Mouse (Mus musculus) kidney, embryonic 16.5 days (tissue): Measurements from ENCODE around the gene Apof. TPM values are rescaled to one million over a fixed set of nuclear protein-coding genes. Genes with fewer than 3 reads are reported as not detected.
A peak's percentile ranks its signal among the peaks of the same experiment; 100 is the strongest.

ENCODE experiments used
- ATAC-seq: fragments of 200-750 bp; cut with Nextera tagmentation; 2 replicates; pipeline ENCODE4 v1.8.0; 2017; ENCODE audit warnings: moderate TSS enrichment; ENCODE audit not compliant: low FRiP score, low TSS enrichment
- H3K27ac ChIP-seq: fragments of 300-500 bp; sonication (generic); 2 replicates; pipeline ENCODE4 v1.5.1; 2014; ENCODE audit warnings: low read length
- H3K27me3 ChIP-seq: fragments of 300-500 bp; sonication (generic); 2 replicates; pipeline ENCODE4 v1.6.1; 2014; ENCODE audit warnings: low read length, control low read depth, mixed read lengths; ENCODE audit not compliant: insufficient read depth
- H3K36me3 ChIP-seq: fragments of 300-500 bp; sonication (generic); 2 replicates; pipeline ENCODE4 v1.6.1; 2014; ENCODE audit warnings: low read length, control low read depth, mixed read lengths; ENCODE audit not compliant: insufficient read depth
- H3K4me1 ChIP-seq: fragments of 300-500 bp; sonication (generic); 2 replicates; pipeline ENCODE4 v1.6.1; 2014; ENCODE audit warnings: low read length, control low read depth, mixed read lengths; ENCODE audit not compliant: insufficient read depth
- H3K4me2 ChIP-seq: fragments of 300-500 bp; sonication (generic); replicated peaks from 2 replicates; pipeline ENCODE4 v1.6.1; 2014; ENCODE audit warnings: low read depth, low read length
- H3K4me3 ChIP-seq: fragments of 300-500 bp; sonication (generic); 2 replicates; pipeline ENCODE4 v1.5.1; 2014; ENCODE audit warnings: mild to moderate bottlenecking, low read length
- H3K9ac ChIP-seq: fragments of 300-500 bp; sonication (generic); replicated peaks from 2 replicates; pipeline ENCODE4 v1.6.1; 2014; ENCODE audit warnings: low read length
- H3K9me3 ChIP-seq: fragments of 300-500 bp; sonication (generic); 2 replicates; pipeline ENCODE4 v1.6.1; 2016; ENCODE audit warnings: low read length, control low read depth
- WGBS: fragments of 180-500 bp; shearing (Covaris S2); extraction: QIAGEN DNeasy Blood & Tissue Kit; methylation state at CpG from one replicate; pipeline ENCODE4 v1.1.7; 2014; 5-methylcytosine and 5-hydroxymethylcytosine counted together
- polyA plus RNA-seq: library from polyadenylated mRNA; unstranded; fragments of >200 nt; fragmentation: Nextera tagmentation; extraction: Ambion mirVana; gene quantifications from 2 replicates; pipeline ENCODE4 v1.2.1, GENCODE M21; 2015

Apof gene
- polyA plus RNA-seq, 1 experiment from 2014 or later = 0.62 TPM

DNA sequence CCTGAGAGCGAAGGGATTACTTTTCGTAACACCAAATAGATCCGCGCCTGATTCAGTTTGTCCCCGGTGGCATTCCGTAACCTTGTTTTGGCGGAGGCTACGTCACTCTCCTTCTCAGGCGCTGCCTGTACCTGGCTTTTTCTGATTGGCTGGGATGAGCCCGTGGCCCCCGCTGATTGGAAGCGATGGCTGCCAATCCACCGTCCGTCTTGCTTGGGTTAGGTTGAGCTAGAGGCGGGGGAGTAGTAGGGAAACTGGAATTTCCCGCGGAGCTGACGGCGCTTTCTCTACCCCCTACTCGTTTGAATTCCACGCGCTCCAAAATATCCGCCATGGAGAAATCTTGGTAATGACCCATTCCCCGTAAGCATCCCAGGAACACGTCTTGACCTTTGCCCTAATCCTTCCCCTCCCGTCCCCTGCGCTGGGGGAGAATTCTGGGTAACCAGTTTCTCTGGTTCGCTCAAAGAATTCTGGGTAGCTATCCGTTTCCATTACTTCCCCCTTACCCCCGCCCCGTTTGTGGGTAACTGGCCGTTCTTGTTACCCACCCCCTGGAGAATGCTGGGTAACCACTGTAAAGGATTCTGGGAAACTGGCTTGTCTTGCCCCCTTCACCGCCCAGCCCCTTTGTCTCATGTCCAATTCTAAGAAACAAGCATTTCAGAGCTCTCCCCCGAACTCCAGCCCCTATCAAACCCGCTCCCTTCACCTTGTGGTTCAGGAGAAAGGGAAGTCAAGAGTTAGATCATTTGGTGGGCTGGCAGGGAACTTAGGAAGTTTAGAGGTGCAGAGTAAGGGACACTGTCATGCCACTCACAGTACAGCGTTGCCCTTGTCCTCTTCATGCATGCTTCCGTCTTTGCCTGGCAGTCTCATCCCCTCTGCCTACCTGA lies 34.9 kb downstream of the Apof start, which contains the start of gene Pan2:
Gene Pan2, plus strand, starts transcription at position 210 of the 896 bp plus-strand sequence.
- Histone ChIP-seq H3K9me3 (no peaks in the 10 kb centered on the region), H3K27ac (peak within 1 kb of the TSS; percentile 96), H3K4me1 (peaks cover 16% of the 10 kb centered on the region), H3K9ac (peak within 1 kb of the TSS; percentile 91), H3K36me3 (peaks cover 10% of the 10 kb centered on the region; the same call in 1 of the 2 replicates), H3K4me2 (peak within 1 kb of the TSS; percentile 76), H3K27me3 (no peaks in the 10 kb centered on the region), H3K4me3 (peak within 1 kb of the TSS; percentile 69)
- peak; percentile 99 for ATAC-seq
- WGBS = 1% methylated on average over 37 of the region's 37 CpGs

DNA sequence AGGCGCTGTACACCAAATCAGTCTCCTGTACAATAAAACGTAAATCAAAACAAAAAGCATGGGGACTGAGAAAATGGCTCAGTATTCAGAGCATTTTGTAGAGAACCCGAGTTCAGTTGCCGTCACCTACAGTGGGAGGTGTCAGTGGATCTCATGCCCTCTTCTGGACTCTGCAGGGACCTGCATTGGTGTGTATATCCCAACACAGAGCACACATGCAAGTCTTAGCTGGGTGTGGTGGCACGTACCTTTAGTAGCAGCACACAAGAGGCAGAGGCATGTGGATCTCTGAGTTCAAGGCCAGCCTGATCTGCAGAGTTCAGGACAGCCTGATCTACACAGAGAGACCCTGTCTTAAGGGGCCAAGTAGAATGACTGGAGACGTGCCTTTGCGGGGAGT lies 41.2 kb downstream of the Apof start:
- Histone ChIP-seq H3K9me3 (no peaks in the 10 kb centered on the region), H3K4me3 (no peak overlapping the region), H3K9ac (no peak overlapping the region), H3K4me2 (no peak overlapping the region), H3K27ac (no peak overlapping the region), H3K36me3 (peaks cover 57% of the 10 kb centered on the region), H3K4me1 (no peaks in the 10 kb centered on the region; the same call in 1 of the 2 replicates), H3K27me3 (no peaks in the 10 kb centered on the region)
- 81% methylated on average over 7 of the region's 7 CpGs for WGBS
- no peak for ATAC-seq

DNA sequence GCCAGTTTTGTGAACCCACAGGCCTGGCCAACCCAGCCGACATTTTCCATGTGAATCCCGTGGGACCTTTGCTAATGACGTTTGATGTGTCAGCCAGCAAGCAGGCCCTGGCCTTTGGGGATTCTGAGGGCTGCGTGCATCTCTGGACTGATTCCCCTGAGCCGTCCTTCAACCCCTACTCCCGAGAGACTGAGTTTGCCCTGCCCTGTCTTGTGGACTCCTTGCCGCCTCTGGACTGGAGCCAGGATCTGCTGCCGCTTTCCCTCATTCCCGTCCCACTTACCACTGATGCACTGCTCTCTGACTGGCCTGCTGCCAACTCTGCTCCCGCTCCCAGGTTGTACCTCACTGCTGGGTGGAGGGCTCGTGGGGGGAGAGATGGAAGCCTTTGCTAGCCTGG lies 41.7 kb downstream of the Apof start:
- H3K27ac ChIP-seq = no peak overlapping the region

DNA sequence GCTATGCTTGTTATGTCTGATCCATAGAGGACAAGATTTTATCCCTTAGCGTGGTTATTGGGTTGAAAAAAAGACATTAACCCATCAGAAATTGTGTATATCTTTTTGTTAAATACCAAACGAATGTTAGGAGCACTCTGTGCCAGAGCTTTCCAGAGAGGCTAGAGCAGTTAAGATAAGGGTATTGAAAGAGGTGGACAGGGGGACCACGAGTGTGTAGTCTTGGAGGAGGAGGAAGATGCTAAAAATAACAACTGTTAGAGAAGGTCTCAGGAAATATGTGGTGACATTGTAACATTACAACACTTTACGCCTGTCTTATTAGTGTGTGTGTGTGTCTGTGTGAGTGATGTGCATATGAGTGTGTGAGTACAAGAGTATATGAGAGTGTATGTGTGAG lies 42.4 kb downstream of the Apof start:
- peaks cover 69% of the 10 kb centered on the region for H3K36me3 ChIP-seq
- ATAC-seq = no peak
- 78% methylated on average over 4 of the region's 4 CpGs for WGBS

More for the DNA sequence above, 41.7 kb downstream of the Apof start:
- peaks cover 63% of the 10 kb centered on the region for H3K36me3 ChIP-seq
- no peaks in the 10 kb centered on the region; the same call in 1 of the 2 replicates for H3K4me1 ChIP-seq
- ATAC-seq = peak; percentile 23; the same call in 1 of the 2 replicates
- H3K9ac ChIP-seq = no peak overlapping the region
- no peak overlapping the region for H3K4me2 ChIP-seq
- no peaks in the 10 kb centered on the region for H3K9me3 ChIP-seq
- H3K27me3 ChIP-seq = no peaks in the 10 kb centered on the region
- no peak overlapping the region for H3K4me3 ChIP-seq
- WGBS = 60% methylated on average over 11 of the region's 11 CpGs

DNA sequence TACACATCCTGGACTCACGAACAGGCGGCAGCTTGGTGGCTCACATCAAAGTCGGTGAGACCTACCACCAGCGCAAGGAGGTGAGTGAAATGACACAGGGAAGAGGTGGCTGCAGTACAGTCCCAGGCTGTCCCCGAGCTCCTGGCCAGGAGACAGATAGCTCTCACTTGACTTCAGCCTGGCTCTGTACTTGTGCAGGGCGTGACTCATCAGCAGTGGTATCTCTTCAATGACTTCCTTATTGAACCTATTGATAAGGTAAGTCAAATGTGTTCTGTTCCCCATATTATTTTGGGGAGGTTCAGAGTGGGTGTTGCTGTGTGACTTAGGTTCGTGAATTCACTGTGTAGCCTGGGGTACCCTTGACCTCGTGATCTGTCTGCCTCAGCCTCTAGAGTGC lies 47.1 kb downstream of the Apof start:
- no peak overlapping the region for H3K4me3 ChIP-seq
- 92% methylated on average over 8 of the region's 8 CpGs for WGBS
- H3K9ac ChIP-seq = no peak overlapping the region
- no peak for ATAC-seq
- H3K9me3 ChIP-seq = no peaks in the 10 kb centered on the region
- no peak overlapping the region for H3K4me2 ChIP-seq
- H3K36me3 ChIP-seq = peaks cover 81% of the 10 kb centered on the region
- H3K27me3 ChIP-seq = no peaks in the 10 kb centered on the region
- H3K4me1 ChIP-seq = no peaks in the 10 kb centered on the region
- H3K27ac ChIP-seq = no peak overlapping the region

More for the DNA sequence above, 42.4 kb downstream of the Apof start:
- Histone ChIP-seq H3K9me3 (no peaks in the 10 kb centered on the region), H3K4me1 (no peaks in the 10 kb centered on the region; the same call in 1 of the 2 replicates), H3K4me3 (no peak overlapping the region), H3K27me3 (no peaks in the 10 kb centered on the region), H3K4me2 (no peak overlapping the region), H3K27ac (no peak overlapping the region), H3K9ac (no peak overlapping the region)

Other genes with a start within 250 kb of the Apof start
- gene Naca, start 233.1 kb upstream of the Apof start, polyA plus RNA-seq = 667 and 704 TPM in 2 replicates
- 409 and 441 TPM in 2 replicates for gene Ptges3, start 209.7 kb upstream of the Apof start, polyA plus RNA-seq
- 3,411 and 3,412 TPM in 2 replicates for gene Atp5b, start 185.4 kb upstream of the Apof start, polyA plus RNA-seq
- gene Baz2a, start 177.1 kb upstream of the Apof start, polyA plus RNA-seq = 10.9 and 14.3 TPM in 2 replicates
- 39.8 and 43.6 TPM in 2 replicates for gene Rbms2, start 88.4 kb upstream of the Apof start, polyA plus RNA-seq
- 1.1 and 1.3 TPM in 2 replicates for gene Gls2, start 74.2 kb upstream of the Apof start, polyA plus RNA-seq
- gene Spryd4, start 56.9 kb upstream of the Apof start, polyA plus RNA-seq = 34.2 and 38.6 TPM in 2 replicates
- not detected in 2 replicates for gene Mip, start 42.8 kb upstream of the Apof start, polyA plus RNA-seq
- gene Timeless, start 36.6 kb upstream of the Apof start, polyA plus RNA-seq = 64.5 and 68.2 TPM in 2 replicates
- gene Apon, start 14.6 kb upstream of the Apof start, polyA plus RNA-seq = 0.39 and 0.66 TPM in 2 replicates
- 12.9 and 14.9 TPM in 2 replicates for gene Stat2, start 1.9 kb downstream of the Apof start, polyA plus RNA-seq
- 0.15 and 0.35 TPM in 2 replicates for gene Il23a, start 30.1 kb downstream of the Apof start, polyA plus RNA-seq
- gene Pan2, start 34.7 kb downstream of the Apof start, polyA plus RNA-seq = 42.0 and 45.0 TPM in 2 replicates
- gene Cnpy2, start 53.8 kb downstream of the Apof start, polyA plus RNA-seq = 343 and 370 TPM in 2 replicates
- gene Cs, start 69.1 kb downstream of the Apof start, polyA plus RNA-seq = 238 and 244 TPM in 2 replicates
- gene Coq10a, start 100.3 kb downstream of the Apof start, polyA plus RNA-seq = 4.1 and 10.9 TPM in 2 replicates
- 11.9 and 12.8 TPM in 2 replicates for gene Ankrd52, start 108.4 kb downstream of the Apof start, polyA plus RNA-seq
- gene Slc39a5, start 132.6 kb downstream of the Apof start, polyA plus RNA-seq = 69.0 and 75.1 TPM in 2 replicates
- gene Nabp2, start 142.8 kb downstream of the Apof start, polyA plus RNA-seq = 81.7 and 94.8 TPM in 2 replicates
- 52.5 and 52.6 TPM in 2 replicates for gene Rnf41, start 143.0 kb downstream of the Apof start, polyA plus RNA-seq
- gene Smarcc2, start 190.6 kb downstream of the Apof start, polyA plus RNA-seq = 64.5 and 75.9 TPM in 2 replicates
- gene Myl6, start 225.5 kb downstream of the Apof start, polyA plus RNA-seq = 1,255 and 1,413 TPM in 2 replicates
- gene Myl6b, start 230.0 kb downstream of the Apof start, polyA plus RNA-seq = 4.2 and 5.7 TPM in 2 replicates